Mouse (Mus musculus) lung, postnatal 10 days (tissue): ENCODE results near the gene Pink1.
"Not testable (repeated sequence)": the region's sequence is repeated elsewhere in the genome, so short reads cannot be mapped to it uniquely, and the experiment has no call there.

Experiments
- DNase-seq: peaks from one replicate; pipeline ENCODE4 v3.0.0; 2021

Pink1 gene

GRCm38 (mm10) chr4:138341393-138341792 lies 15.3 kb upstream of the Pink1 start:
- no peak for DNase-seq

GRCm38 (mm10) chr4:138339963-138340362 lies 13.9 kb upstream of the Pink1 start:
- DNase-seq, result peak; percentile 68

- no peak for DNase-seq
Observed at GRCm38 (mm10) chr4:138337341-138337740, 11.2 kb upstream of the Pink1 start.

GRCm38 (mm10) chr4:138336876-138337275 lies 10.8 kb upstream of the Pink1 start:
- DNase-seq, result no peak

GRCm38 (mm10) chr4:138335648-138336047 lies 9.5 kb upstream of the Pink1 start:
- no peak for DNase-seq

GRCm38 (mm10) chr4:138335036-138335435 lies 8.9 kb upstream of the Pink1 start:
- no peak for DNase-seq

GRCm38 (mm10) chr4:138333135-138333534 lies 7.0 kb upstream of the Pink1 start:
- DNase-seq, result no peak

GRCm38 (mm10) chr4:138331647-138332046 lies 5.5 kb upstream of the Pink1 start:
- peak; percentile 66 for DNase-seq

GRCm38 (mm10) chr4:138330264-138330671 lies 4.2 kb upstream of the Pink1 start:
- no peak for DNase-seq

- DNase-seq, result no peak
Observed at GRCm38 (mm10) chr4:138327891-138328470, 1.9 kb upstream of the Pink1 start.

GRCm38 (mm10) chr4:138327155-138327554 lies 1.0 kb upstream of the Pink1 start:
- not testable (repeated sequence) for DNase-seq

- DNase-seq, result peak; percentile 99
Observed at GRCm38 (mm10) chr4:138325466-138326076, 536 bp downstream of the Pink1 start.

- no peak for DNase-seq
Observed at GRCm38 (mm10) chr4:138324451-138324850, 1.7 kb downstream of the Pink1 start.

GRCm38 (mm10) chr4:138323753-138324152 lies 2.4 kb downstream of the Pink1 start:
- DNase-seq, result no peak

GRCm38 (mm10) chr4:138322692-138323091 lies 3.4 kb downstream of the Pink1 start:
- DNase-seq, result no peak

- no peak for DNase-seq
Observed at GRCm38 (mm10) chr4:138321488-138321887, 4.6 kb downstream of the Pink1 start.

GRCm38 (mm10) chr4:138320711-138321110 lies 5.4 kb downstream of the Pink1 start:
- no peak for DNase-seq

- DNase-seq, result peak; percentile 92
Observed at GRCm38 (mm10) chr4:138319508-138319907, 6.6 kb downstream of the Pink1 start.

- peak; percentile 72 for DNase-seq
Observed at GRCm38 (mm10) chr4:138318509-138319266, 7.4 kb downstream of the Pink1 start.

- DNase-seq, result no peak
Observed at GRCm38 (mm10) chr4:138316369-138316768, 9.7 kb downstream of the Pink1 start.

- peak; percentile 45 for DNase-seq
Observed at GRCm38 (mm10) chr4:138315781-138316180, 10.3 kb downstream of the Pink1 start.

- DNase-seq, result no peak
Observed at GRCm38 (mm10) chr4:138313795-138314194, 12.3 kb downstream of the Pink1 start.

GRCm38 (mm10) chr4:138313021-138313420 lies 13.1 kb downstream of the Pink1 start:
- no peak for DNase-seq

GRCm38 (mm10) chr4:138312105-138312504 lies 14.0 kb downstream of the Pink1 start:
- DNase-seq, result no peak
